Mouse (Mus musculus) small intestine, adult 2 months (tissue): ENCODE data around the gene Nfix. TPM values are rescaled to one million over a fixed set of nuclear protein-coding genes. Genes with fewer than 3 reads are reported as not detected.

ENCODE experiments used
- H3K27ac ChIP-seq: fragments of 200-500 bp; 2 replicates; pipeline ENCODE4 v1.5.1; 2012; ENCODE audit warnings: low read depth, low read length, control low read depth, inconsistent platforms; ENCODE audit not compliant: insufficient read depth
- H3K27me3 ChIP-seq: fragments of 200-500 bp; 2 replicates; pipeline ENCODE4 v1.6.1; 2012; ENCODE audit warnings: mild to moderate bottlenecking, moderate library complexity, low read length, inconsistent platforms; ENCODE audit not compliant: control insufficient read depth, insufficient read depth
- H3K36me3 ChIP-seq: fragments of 200-500 bp; 2 replicates; pipeline ENCODE4 v1.6.1; 2012; ENCODE audit warnings: mild to moderate bottlenecking, low read length, control low read depth, inconsistent platforms; ENCODE audit not compliant: control insufficient read depth, insufficient read depth
- H3K4me1 ChIP-seq: fragments of 200-500 bp; 2 replicates; pipeline ENCODE4 v1.6.1; 2012; ENCODE audit warnings: low read length, inconsistent platforms, mixed read lengths; ENCODE audit not compliant: control insufficient read depth, insufficient read depth, insufficient read length
- H3K4me3 ChIP-seq: fragments of 200-500 bp; 2 replicates; pipeline ENCODE4 v1.5.1; 2012; ENCODE audit warnings: low read depth, mild to moderate bottlenecking, control low read depth, inconsistent platforms, low read length, moderate library complexity
- CTCF ChIP-seq: fragments of 200-500 bp; IDR thresholded peaks from 2 replicates; pipeline ENCODE4 v1.5.1; 2012; ENCODE audit warnings: low read depth, mild to moderate bottlenecking, control low read depth, inconsistent platforms, low read length, moderate library complexity, mixed read lengths; ENCODE audit not compliant: insufficient replicate concordance, insufficient read length; ENCODE audit errors: extremely low read depth
- POLR2A ChIP-seq: fragments of 200-500 bp; IDR thresholded peaks from 2 replicates; pipeline ENCODE4 v1.6.1; 2012; ENCODE audit warnings: low read depth, mild to moderate bottlenecking, control low read depth, inconsistent platforms, low read length, moderate library complexity
- WGBS: fragments of 180-500 bp; shearing (Covaris S2); methylation state at CpG from one replicate; pipeline ENCODE4 v1.1.7; 2018; 5-methylcytosine and 5-hydroxymethylcytosine counted together
- polyA plus RNA-seq: library from polyadenylated mRNA; depleted of rRNA; stranded (reverse); fragments of >200 nt; gene quantifications from 2 replicates; pipeline ENCODE4 v1.2.3, GENCODE M21; 2012

Gene Nfix
- polyA plus RNA-seq, 1 experiment = 26.1 TPM

GRCm38 (mm10) chr8:84783919-84784581, 16.1 kb downstream of the Nfix start:
- no peaks in the 10 kb centered on the region for H3K36me3 ChIP-seq
- peak overlapping the region; percentile 40 for H3K4me3 ChIP-seq
- peaks cover 24% of the 10 kb centered on the region for H3K4me1 ChIP-seq
- peaks cover 22% of the 10 kb centered on the region for H3K27me3 ChIP-seq
- TF ChIP-seq POLR2A (no peak), CTCF (no peak)
- no peak overlapping the region for H3K27ac ChIP-seq
- 20% methylated on average over 33 of the region's 33 CpGs for WGBS

- WGBS = 81% methylated on average over 11 of the region's 11 CpGs
- peaks cover 24% of the 10 kb centered on the region for H3K4me1 ChIP-seq
- no peak overlapping the region for H3K4me3 ChIP-seq
- peaks cover 22% of the 10 kb centered on the region for H3K27me3 ChIP-seq
- H3K36me3 ChIP-seq = no peaks in the 10 kb centered on the region
- H3K27ac ChIP-seq = no peak overlapping the region
- TF ChIP-seq POLR2A = no peak
- no peak for TF ChIP-seq CTCF
Measured at GRCm38 (mm10) chr8:84783198-84783918, 16.8 kb downstream of the Nfix start.

- 82% methylated on average over 10 of the region's 10 CpGs for WGBS
- Histone ChIP-seq H3K4me3 (no peak overlapping the region), H3K27ac (no peak overlapping the region), H3K36me3 (no peaks in the 10 kb centered on the region), H3K27me3 (peaks cover 22% of the 10 kb centered on the region), H3K4me1 (peaks cover 24% of the 10 kb centered on the region)
- no peak for TF ChIP-seq CTCF
Measured at GRCm38 (mm10) chr8:84782680-84783079, 17.5 kb downstream of the Nfix start.

- 76% methylated on average over 5 of the region's 5 CpGs for WGBS
- H3K4me3 ChIP-seq = no peak overlapping the region
- H3K27me3 ChIP-seq = peaks cover 22% of the 10 kb centered on the region
- no peak overlapping the region for H3K27ac ChIP-seq
- TF ChIP-seq CTCF = no peak
- no peak for TF ChIP-seq POLR2A
- H3K4me1 ChIP-seq = peaks cover 22% of the 10 kb centered on the region
- H3K36me3 ChIP-seq = no peaks in the 10 kb centered on the region
Measured at GRCm38 (mm10) chr8:84781686-84782505, 18.2 kb downstream of the Nfix start.

- H3K27ac ChIP-seq = no peak overlapping the region
- H3K4me1 ChIP-seq = peaks cover 21% of the 10 kb centered on the region
- WGBS = 88% methylated on average over 6 of the region's 6 CpGs
- no peak for TF ChIP-seq CTCF
- no peak for TF ChIP-seq POLR2A
- no peaks in the 10 kb centered on the region for H3K36me3 ChIP-seq
- H3K27me3 ChIP-seq = peaks cover 20% of the 10 kb centered on the region
- H3K4me3 ChIP-seq = no peak overlapping the region
Measured at GRCm38 (mm10) chr8:84780949-84781680, 19.0 kb downstream of the Nfix start.

GRCm38 (mm10) chr8:84780225-84780555, 20.0 kb downstream of the Nfix start:
- WGBS = 79% methylated on average over 13 of the region's 13 CpGs
- peaks cover 22% of the 10 kb centered on the region for H3K4me1 ChIP-seq
- TF ChIP-seq POLR2A (no peak), CTCF (no peak)
- no peak overlapping the region for H3K27ac ChIP-seq
- no peaks in the 10 kb centered on the region for H3K36me3 ChIP-seq
- peaks cover 13% of the 10 kb centered on the region for H3K27me3 ChIP-seq
- H3K4me3 ChIP-seq = no peak overlapping the region

GRCm38 (mm10) chr8:84779519-84780224, 20.5 kb downstream of the Nfix start:
- no peak overlapping the region for H3K4me3 ChIP-seq
- H3K27me3 ChIP-seq = peaks cover 8% of the 10 kb centered on the region
- TF ChIP-seq POLR2A (no peak), CTCF (no peak)
- no peak overlapping the region for H3K27ac ChIP-seq
- no peaks in the 10 kb centered on the region for H3K36me3 ChIP-seq
- WGBS = 61% methylated on average over 19 of the region's 19 CpGs
- H3K4me1 ChIP-seq = peaks cover 20% of the 10 kb centered on the region
